Mouse (Mus musculus) thymus, postnatal 0 days (tissue): ENCODE measurements around the gene Stox1. TPM values are rescaled to one million over a fixed set of nuclear protein-coding genes. Genes with fewer than 3 reads are reported as not detected.

Experiments
- DNase-seq: peaks from one replicate; pipeline ENCODE4 v3.0.0-alpha.2; 2015; ENCODE audit warnings: low spot score
- microRNA-seq: library from miRNA; unstranded; fragments of <30 nt; microRNA quantifications from one replicate; pipeline ENCODE4, GENCODE M21; 2016; ENCODE audit warnings: borderline number of aligned reads
- polyA plus RNA-seq: library from polyadenylated mRNA; unstranded; fragments of >200 nt; fragmentation: Nextera tagmentation; extraction: Ambion mirVana; gene quantifications from 2 replicates; pipeline ENCODE4 v1.2.1, GENCODE M21; 2015

Gene Stox1
- polyA plus RNA-seq, 1 experiment from 2014 or later: 3.6 TPM

DNA sequence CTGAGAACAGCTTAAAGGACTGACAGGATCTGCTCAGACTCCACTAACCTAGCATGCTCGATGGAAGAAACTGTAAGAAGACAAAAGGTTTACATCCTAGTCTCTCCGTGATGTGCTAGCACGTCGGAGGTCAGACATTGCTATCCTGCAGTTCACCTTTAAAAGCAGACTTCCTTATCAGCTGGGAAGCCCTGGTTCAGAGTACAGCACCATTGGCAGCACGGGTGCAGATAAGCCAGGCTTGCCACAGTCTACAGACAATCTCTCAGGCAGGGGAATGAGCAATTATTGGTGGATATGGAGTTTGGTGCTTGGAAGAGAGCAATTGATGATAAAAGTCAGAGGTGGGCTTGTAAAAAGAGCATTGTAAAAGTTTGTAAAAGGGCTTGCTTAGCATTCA, 57.9 kb downstream of the Stox1 start:
- DNase-seq: no peak

- peak; percentile 69 for DNase-seq
These were observed 60.9 kb downstream of the Stox1 start for GRCm38 (mm10) chr10:62664963-62665590.

DNA sequence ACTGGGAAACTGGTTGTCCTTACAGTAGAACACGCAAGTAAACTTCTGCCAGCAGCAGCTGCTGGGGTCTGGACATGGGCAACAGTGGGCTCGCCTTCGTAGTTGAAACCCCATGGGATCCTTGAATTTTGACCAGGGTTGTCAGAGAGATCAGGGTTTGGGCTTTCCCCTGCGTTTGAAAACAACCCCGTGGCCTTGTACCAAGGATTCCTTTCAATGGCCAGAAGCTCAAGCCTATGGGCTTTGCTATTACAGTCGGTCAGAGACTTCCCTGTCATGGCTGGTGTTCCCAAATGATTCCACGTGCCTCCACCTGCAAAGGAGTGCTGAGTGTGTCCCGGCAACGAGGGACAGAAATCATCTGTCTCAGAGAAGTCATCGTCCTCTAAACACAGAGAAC, 61.8 kb downstream of the Stox1 start:
- DNase-seq: no peak

DNA sequence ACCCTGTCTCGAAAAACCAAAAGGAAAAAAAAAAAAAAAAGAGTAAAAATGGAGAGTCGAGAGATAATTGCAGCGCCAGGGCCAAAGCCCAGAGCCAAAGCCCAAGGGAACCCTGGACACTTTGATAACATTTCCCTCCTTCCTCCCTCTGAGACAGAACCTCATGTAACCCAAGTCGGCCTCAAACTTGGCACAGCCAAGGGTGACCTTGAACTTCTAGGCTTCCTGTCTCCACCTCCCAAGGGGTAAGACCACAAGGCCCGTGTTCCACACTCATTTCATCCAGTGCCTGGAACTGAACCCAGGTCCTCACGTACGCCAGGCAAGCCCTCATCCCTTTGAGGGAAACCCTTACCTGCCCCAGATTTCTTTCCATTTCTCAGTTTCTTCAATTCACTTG, 69.2 kb downstream of the Stox1 start:
- no peak for DNase-seq

DNA sequence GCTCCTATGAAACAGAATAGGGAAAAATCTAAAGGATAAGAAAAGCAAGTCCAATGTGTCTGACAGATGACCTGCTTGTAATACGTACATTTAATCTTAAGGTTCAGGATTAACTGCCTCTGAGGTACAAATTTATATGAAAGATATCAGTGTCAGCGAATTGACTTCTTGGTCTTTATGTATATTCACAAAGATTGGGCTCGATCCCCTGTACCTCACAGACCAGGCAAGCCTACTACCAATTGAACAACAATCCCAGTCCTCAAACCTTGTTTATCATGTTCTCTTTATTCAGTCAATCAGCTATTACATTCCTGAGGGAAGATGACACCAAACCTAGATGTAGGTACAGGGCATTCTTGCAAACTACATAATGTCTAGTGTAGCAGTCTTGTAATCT, 74.0 kb downstream of the Stox1 start:
- no peak for DNase-seq

GRCm38 (mm10) chr10:62650881-62651810, 74.8 kb downstream of the Stox1 start, which contains the start of gene Ddx50:
TSS of gene Ddx50 (minus strand) at chr10:62651218.
- DNase-seq: peak; percentile 99

GRCm38 (mm10) chr10:62650358-62650782, 75.6 kb downstream of the Stox1 start:
- DNase-seq: no peak

Small RNAs within 50 kb of the gene (microRNA-seq; reads per million reads assigned to microRNA genes)
- gene Mir7215: not detected

Other genes starting within 250 kb of the Stox1 start
- 63.8 and 67.8 TPM in 2 replicates for gene Vps26a, start 239.3 kb downstream of the Stox1 start, polyA plus RNA-seq
- gene Srgn, start 198.7 kb downstream of the Stox1 start, polyA plus RNA-seq: 306 and 319 TPM in 2 replicates
- 24.2 and 26.5 TPM in 2 replicates for gene Kif1bp, start 147.7 kb downstream of the Stox1 start, polyA plus RNA-seq
- gene Ddx21, start 123.8 kb downstream of the Stox1 start, polyA plus RNA-seq: 29.8 and 29.9 TPM in 2 replicates
- gene Ddx50, start 74.9 kb downstream of the Stox1 start, polyA plus RNA-seq: 95.0 and 108 TPM in 2 replicates
- gene Ccar1, start 66.2 kb upstream of the Stox1 start, polyA plus RNA-seq: 84.3 and 92.1 TPM in 2 replicates
- gene Tet1, start 182.9 kb upstream of the Stox1 start, polyA plus RNA-seq: 11.6 and 14.5 TPM in 2 replicates
- 13.7 and 16.5 TPM in 2 replicates for gene Slc25a16, start 194.5 kb upstream of the Stox1 start, polyA plus RNA-seq
- gene Dna2, start 220.9 kb upstream of the Stox1 start, polyA plus RNA-seq: 21.1 and 21.7 TPM in 2 replicates